Mouse (Mus musculus) adrenal gland, postnatal 10 days (tissue): Measurements from ENCODE around the gene Gpx6. TPM values are rescaled to one million over a fixed set of nuclear protein-coding genes. Genes with fewer than 3 reads are reported as not detected.

Source experiments
- DNase-seq: peaks from one replicate; pipeline ENCODE4 v3.0.0; 2021; ENCODE audit warnings: mixed read lengths
- long read RNA-seq, 2 experiments: library from polyadenylated mRNA; stranded (forward); transcript quantifications; one replicate each; pipeline ENCODE4 v2.0.0; 2021
- total RNA-seq, 2 experiments: library from RNA; stranded (reverse); gene quantifications; 2 replicates each; pipeline ENCODE4 v1.2.3; 2021

The Gpx6 gene
- under 1 TPM in 1 of 2 experiments, not detected in 1; 0.27 TPM for total RNA-seq
- long read RNA-seq, experiment 1: 0 reads
- long read RNA-seq, experiment 2: 0 reads

DNA sequence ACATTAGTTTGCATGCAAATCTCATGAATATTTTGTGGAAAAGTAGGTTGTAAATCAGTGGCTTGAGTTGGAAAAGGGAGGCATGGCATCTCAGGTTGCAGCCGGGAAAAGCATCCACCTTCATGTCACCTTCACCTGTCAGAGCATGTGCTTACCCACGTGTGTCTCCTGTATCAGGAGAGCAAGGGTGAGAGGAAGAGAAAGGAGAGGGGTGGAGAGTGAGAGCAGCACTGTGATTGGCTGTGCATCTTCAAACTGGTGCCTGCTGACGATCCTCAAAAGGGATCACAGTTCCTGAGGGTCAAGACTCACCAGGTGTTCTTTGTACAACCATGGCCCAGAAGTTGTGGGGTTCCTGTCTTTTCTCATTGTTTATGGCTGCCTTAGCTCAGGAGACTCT is at the start of gene Gpx6:
Gpx6 (plus strand) TSS at position 200 of the 400 bp plus-strand sequence.
- no peak for DNase-seq

- DNase-seq: no peak
Measured at GRCm38 (mm10) chr13:21262787-21263461, 49.0 kb upstream of the Gpx6 start.

GRCm38 (mm10) chr13:21263910-21264309 is 48.0 kb upstream of the Gpx6 start:
- DNase-seq: no peak

- no peak for DNase-seq
Measured at GRCm38 (mm10) chr13:21264366-21264765, 47.6 kb upstream of the Gpx6 start.

DNA sequence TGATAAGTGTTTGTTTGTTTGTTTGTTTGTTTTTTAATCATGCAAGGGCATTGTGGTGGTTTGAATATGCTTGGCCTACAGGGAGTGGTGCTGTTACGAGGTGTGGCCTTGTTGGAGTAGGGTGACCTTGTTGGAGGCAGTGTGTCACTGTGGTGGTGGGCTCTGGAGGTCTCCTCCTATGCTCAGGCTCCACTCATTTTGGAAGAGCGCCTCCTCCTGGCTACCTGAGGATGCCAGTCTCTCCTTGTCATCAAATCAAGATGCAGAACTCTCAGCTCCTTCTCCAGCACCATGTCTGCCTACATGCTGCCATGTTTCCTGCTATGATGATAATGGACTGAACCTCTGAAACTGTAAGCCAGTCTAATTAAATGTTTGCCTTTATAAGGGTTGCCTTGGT is 46.2 kb upstream of the Gpx6 start:
- DNase-seq: no peak

DNA sequence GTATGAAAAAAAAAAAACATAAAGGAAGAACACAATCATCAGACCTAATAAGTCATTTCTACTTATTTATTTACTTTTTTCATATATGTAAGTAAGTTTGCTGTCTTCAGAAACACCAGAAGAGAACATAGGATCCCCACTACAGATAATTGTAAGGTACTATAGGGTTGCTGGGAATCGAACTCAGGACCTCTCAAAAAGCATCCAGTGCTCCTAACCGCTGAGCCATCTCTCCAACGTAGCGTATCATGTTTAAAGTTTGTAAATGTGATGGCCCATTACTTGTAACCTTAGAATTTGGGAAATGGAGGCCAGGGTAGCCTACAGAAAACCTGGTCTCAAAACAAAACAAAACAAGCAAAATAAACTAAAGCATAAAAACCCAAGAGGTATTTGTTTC is 44.4 kb upstream of the Gpx6 start:
- DNase-seq: no peak

DNA sequence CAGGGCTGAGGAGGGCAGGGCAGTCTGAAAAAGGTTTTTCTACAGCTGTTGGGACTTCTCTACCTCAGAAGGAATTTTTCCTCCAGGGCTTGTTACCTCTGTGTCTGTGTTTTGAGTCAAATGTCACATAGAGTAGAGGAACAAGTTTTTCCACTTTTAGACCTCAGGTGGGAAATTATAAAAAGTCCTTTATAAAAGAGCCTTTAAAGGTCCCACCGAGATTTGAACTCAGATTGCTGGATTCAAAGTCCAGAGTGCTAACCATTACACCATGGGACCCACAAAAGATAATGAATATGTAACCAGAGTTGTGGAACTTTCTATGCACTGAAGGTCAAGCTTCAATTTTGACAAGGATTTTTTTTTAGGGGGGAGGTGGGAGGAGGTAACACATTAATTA is 43.7 kb upstream of the Gpx6 start:
- no peak for DNase-seq

DNA sequence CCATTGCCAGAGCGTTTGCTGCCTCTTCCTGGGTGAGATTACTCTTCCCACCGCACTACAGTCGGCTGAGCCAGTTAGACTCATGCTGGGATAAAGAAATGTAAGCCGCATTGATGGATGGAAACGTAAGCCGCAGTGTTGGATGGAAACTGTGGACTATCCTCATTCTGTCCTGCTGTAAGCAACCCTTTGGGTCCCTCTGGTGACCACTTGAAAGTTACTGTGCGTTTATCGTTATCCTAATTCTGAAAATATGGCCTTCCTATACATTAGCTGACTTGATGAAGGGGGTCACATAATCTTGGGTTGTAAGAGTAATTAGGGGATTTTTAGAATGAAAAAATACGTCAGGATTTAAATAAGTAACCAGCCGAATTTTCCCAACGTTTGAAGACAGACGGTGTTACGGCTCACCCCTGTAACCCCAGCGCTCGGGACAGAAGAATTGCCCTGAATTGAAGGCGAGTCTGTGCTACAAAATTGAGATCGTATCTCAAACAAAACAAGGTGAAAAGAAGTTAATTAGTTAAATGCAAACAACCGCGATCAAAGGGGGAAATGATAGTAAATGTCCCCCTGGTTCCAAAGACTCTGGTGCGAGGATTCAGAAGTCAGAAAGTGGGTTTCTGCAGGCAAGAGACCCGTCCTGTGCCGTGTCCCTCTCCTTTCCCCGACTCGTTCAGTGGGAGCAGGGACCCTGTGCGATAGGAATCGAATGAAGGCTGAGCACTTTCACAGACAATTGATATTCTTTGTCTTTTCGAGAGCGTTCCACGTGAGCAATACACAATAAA is 36.7 kb upstream of the Gpx6 start:
- peak; percentile 20 for DNase-seq

DNA sequence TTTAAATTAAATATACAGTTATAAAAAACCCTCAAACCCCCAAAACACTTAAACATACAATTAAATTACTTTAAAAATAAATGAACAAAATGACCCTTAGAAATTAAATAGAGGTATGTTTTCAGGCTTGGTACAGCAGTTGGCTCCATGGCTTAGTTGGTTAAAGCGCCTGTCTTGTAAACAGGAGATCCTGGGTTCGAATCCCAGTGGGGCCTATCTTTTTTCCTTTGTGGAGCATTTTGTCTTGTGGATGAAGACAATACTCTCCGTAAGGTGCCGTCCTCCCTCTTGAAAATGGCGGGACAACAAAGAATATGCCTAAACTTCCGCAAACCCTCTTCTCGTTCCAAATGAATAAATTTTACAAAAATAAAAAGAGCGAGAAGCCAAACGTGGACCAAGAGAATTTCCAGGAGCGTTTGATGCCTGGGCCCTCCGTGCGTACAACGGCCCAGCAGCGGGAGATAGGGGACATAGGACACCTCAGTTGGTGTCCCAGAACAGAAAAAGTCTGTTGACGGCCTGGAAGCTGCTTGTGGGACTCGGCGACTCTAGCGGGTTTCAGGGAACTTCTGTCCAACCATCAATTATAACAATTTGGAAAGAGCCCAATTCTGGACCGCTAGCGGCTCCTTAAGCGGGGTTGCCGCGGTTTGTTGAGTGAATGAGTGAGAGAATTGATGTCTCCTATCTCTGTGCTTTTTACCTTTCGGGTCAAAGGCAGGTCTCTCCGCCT is 35.9 kb upstream of the Gpx6 start:
- DNase-seq: peak; percentile 75

DNA sequence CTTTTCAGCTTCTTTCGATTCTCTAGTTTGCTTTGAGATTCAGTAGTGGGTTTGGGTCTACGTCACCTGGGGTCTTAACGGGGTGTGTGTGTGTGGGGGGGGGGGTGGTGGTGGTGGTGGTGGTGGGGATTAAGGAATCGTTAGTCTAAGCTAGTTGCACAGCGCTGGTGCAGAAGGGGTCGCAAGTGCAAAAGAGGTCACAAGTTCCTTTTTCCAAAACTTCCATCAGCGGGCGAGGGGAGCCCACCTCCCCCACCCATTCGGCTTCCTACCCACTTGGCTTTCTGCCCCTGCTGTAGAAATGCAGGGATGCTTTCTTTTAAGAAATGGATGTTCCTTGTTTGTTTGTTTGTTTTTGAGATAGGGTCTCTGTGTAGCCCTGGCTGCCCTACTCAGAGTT is 35.4 kb upstream of the Gpx6 start:
- no peak for DNase-seq

DNA sequence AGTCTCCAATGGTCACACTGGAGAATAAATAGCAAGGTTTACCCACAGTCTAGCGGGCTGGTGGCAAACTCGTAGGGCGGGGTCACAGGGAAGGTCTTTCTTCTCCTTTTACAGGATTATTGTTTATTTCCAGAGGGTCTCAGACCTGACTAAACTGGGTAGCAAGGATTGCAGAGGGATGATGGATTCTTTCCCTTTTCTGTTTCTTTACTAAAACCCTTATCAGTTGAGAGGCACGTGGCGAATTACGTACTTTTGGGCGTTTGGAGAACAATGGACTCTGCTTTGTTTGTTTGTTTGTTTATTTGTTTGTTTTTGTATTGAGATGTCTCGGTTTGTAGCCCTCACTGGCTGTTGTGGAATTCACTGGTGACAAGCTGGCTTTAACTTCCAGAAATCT is 32.8 kb upstream of the Gpx6 start:
- no peak for DNase-seq

DNA sequence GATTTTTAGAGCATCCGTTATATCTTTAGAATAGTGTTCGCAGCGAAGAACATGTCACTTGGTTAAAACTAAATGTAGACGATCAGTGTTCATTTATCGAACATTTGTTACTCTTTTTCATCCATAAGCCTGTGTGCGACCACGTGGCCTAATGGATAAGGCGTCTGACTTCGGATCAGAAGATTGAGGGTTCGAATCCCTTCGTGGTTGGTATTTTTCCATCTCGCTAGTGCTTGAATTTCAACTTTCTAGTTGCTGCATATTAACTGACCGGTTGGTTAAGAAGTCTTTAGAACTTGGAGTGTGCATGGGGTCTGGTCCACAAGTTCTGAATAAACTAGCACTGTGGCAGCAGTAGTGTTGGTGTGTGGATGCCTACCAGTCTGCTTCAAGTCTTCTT is 32.4 kb upstream of the Gpx6 start:
- DNase-seq: peak; percentile 89

DNA sequence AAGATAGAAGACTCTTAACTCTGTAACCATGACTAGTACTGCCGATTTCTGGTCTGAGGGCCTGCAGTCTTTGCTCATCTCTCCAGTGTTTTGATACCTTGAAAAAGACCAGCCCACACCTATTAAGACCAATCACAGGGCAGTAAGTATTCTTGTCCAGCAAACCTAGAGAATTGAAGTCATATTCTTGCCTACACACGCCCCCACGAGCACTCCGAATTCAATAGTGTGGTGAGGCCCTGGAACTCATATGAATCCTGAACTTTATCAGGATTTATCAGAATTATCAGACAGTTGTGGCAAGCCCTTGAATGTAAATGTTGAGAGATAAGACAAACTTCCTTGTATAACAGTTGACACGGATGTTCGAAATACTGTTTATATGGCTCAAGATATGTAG is 19.3 kb upstream of the Gpx6 start, which contains the start of gene Gpx5:
Gpx5 (minus strand) TSS at position 101 of the 400 bp plus-strand sequence.
- no peak for DNase-seq

DNA sequence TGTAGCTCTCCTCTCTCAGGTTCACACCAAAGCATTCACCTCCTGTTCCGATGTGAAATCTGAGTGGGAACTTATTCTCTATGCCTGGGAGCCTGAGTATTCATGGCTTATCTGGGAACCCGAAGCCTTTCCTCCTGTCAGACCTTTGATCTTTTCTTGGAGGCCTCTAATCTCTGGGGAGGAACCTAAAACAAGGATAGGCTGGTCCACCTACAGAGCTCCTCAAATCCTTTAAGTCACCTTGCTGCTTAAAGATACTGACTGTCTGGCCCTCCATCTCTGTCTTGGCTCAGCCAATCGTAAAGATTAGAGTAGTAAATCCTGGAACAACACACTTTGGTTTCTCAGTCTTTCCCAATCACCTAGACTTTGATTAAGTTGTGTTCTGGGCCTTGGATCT is 13.4 kb upstream of the Gpx6 start:
- DNase-seq: no peak

- DNase-seq: no peak
Measured at GRCm38 (mm10) chr13:21304483-21305066, 7.3 kb upstream of the Gpx6 start.

DNA sequence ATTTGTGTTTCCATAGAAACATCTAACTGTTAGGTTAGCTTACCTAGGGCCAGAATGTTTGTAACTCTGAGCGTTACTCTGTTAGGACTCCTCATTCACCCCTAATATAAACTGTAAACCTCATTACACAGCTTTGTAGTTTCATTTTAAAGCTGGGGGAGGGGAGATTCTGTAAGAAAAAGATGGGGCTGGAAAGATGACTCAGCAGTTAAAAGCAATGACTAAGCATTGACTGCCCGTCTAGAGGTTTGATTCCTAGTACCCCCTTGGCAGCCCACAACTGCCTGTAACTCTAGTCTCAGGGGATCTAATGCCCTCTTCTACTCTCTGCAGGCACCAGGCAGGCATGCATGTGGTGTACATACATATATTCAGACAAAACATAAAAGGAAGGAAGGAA is 2.1 kb upstream of the Gpx6 start:
- no peak for DNase-seq

- DNase-seq: no peak
Measured at GRCm38 (mm10) chr13:21312854-21313253, 929 bp downstream of the Gpx6 start.

DNA sequence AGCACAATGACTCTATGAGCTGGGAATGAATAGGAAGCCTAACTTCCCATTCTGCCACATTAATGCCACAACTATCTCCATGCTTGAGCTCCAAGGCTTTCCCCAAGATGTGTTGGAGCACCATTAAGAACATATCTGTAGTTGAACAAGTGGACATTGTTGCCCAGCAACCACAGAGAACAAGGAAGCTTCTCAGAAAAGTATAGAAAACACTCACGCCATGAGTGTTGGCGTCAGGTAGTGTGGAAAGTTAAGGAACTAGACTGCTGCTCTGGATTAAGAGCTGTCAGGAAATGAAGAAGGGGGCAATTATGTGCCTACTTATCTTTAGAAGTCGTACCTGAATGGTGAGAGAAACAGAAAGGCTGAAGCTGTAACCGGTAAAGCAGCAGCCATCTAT is 2.0 kb downstream of the Gpx6 start:
- DNase-seq: no peak

GRCm38 (mm10) chr13:21320262-21320661 is 8.3 kb downstream of the Gpx6 start:
- DNase-seq: no peak

- peak; percentile 5 for DNase-seq
Measured at GRCm38 (mm10) chr13:21321890-21322494, 10.1 kb downstream of the Gpx6 start.

DNA sequence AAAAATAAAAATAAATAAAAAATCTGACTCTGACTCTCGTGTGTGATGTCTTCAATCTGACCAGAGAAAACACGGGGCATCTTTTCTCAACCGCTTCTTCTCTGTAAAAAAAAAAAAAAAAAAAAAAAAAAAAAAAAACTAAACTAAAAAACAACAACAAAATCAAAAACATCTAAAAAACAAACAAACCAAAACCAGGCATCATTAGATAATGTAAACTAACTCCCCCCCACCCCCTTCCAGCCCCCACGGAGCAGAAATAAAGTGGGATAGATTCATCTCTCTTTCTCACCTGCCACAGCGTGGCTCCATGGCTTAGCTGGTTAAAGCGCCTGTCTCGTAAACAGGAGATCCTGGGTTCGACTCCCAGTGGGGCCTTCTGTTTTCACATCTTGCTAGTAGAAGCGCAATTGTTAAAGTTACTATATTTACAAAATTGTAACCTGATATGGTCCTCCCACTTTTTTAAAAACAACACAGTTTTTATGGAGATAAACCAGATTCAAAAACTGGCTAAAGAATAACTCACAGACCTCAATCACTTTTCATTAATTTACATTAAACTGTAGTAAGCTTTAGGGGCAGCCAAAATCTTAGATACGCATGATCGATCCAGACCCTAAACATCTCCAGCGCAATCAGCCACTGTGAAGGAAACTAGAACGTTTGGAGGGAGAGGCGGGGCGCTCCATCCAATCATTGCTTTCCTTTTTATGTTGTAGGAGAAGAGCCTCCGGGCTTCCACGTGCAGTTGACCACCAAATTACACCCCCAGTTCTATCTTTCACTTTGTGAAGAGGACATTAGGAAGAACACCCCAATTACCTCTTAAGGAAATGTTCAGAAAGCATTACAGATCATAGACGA is 10.8 kb downstream of the Gpx6 start:
- peak; percentile 15 for DNase-seq
